Mouse (Mus musculus): ENCODE results near the gene Adam12. TPM values are rescaled to one million over a fixed set of nuclear protein-coding genes. Genes with fewer than 3 reads are reported as not detected.

The Adam12 gene
- polyA plus RNA-seq, 1 experiment from 2014 or later: 2.6 TPM

GRCm38 (mm10) chr7:134132323-134132722 is 99.6 kb downstream of the Adam12 start:
- H3K9ac ChIP-seq: no peak overlapping the region
- ATAC-seq (ENCODE audit: low FRiP score): 0 out of 2 replicates have a peak, but pooled peaks have one; percentile 28
- H3K4me1 ChIP-seq (replicated peaks): peaks cover 22% of the 10 kb centered on the region
- H3K4me3 ChIP-seq: no peak overlapping the region
- 0 out of 2 replicates have a peak, but pooled peaks cover 3% of the 10 kb centered on the region for H3K27me3 ChIP-seq
- 32% methylated on average over 2 of the region's 2 CpGs for WGBS
- H3K36me3 ChIP-seq: no peaks in the 10 kb centered on the region
- no peak overlapping the region for H3K4me2 ChIP-seq
- 0 out of 2 replicates have a peak overlapping the region, but pooled peaks have one; percentile 58 for H3K27ac ChIP-seq
- H3K9me3 ChIP-seq: peaks cover 4% of the 10 kb centered on the region; the same call in 1 of the 2 replicates

- no peak overlapping the region for H3K9ac ChIP-seq
- no peaks in the 10 kb centered on the region for H3K27me3 ChIP-seq
- ATAC-seq (ENCODE audit: low FRiP score): no peak
- H3K9me3 ChIP-seq: no peaks in the 10 kb centered on the region
- 71% methylated on average over 5 of the region's 5 CpGs for WGBS
- H3K4me1 ChIP-seq (replicated peaks): peaks cover 22% of the 10 kb centered on the region
- H3K4me2 ChIP-seq: no peak overlapping the region
- no peaks in the 10 kb centered on the region for H3K36me3 ChIP-seq
- no peak overlapping the region for H3K27ac ChIP-seq
- no peak overlapping the region for H3K4me3 ChIP-seq
These were observed 103.8 kb downstream of the Adam12 start for GRCm38 (mm10) chr7:134128087-134128522.

GRCm38 (mm10) chr7:134121397-134121796 is 110.5 kb downstream of the Adam12 start:
- Histone ChIP-seq H3K4me1 (replicated peaks) (no peaks in the 10 kb centered on the region), H3K27me3 (no peaks in the 10 kb centered on the region), H3K27ac (no peak overlapping the region), H3K4me3 (no peak overlapping the region), H3K4me2 (no peak overlapping the region), H3K36me3 (no peaks in the 10 kb centered on the region), H3K9me3 (no peaks in the 10 kb centered on the region), H3K9ac (no peak overlapping the region)
- 29% methylated on average over 2 of the region's 2 CpGs for WGBS
- no peak for ATAC-seq (ENCODE audit: low FRiP score)

GRCm38 (mm10) chr7:134115438-134115837 is 116.5 kb downstream of the Adam12 start:
- Histone ChIP-seq H3K9ac (no peak overlapping the region), H3K36me3 (no peaks in the 10 kb centered on the region), H3K4me3 (no peak overlapping the region), H3K9me3 (no peaks in the 10 kb centered on the region), H3K27ac (no peak overlapping the region), H3K4me1 (replicated peaks) (0 out of 2 replicates have a peak, but pooled peaks cover 3% of the 10 kb centered on the region), H3K4me2 (no peak overlapping the region), H3K27me3 (no peaks in the 10 kb centered on the region)
- no peak for ATAC-seq (ENCODE audit: low FRiP score)
- 89% methylated on average over 8 of the region's 8 CpGs for WGBS

GRCm38 (mm10) chr7:134114311-134115188 is 117.4 kb downstream of the Adam12 start:
- Histone ChIP-seq H3K9me3 (no peaks in the 10 kb centered on the region), H3K27me3 (no peaks in the 10 kb centered on the region), H3K4me3 (no peak overlapping the region), H3K9ac (no peak overlapping the region), H3K36me3 (no peaks in the 10 kb centered on the region), H3K4me2 (no peak overlapping the region), H3K27ac (no peak overlapping the region), H3K4me1 (replicated peaks) (0 out of 2 replicates have a peak, but pooled peaks cover 3% of the 10 kb centered on the region)
- WGBS: 57% methylated on average over 9 of the region's 9 CpGs
- ATAC-seq (ENCODE audit: low FRiP score): no peak

- Histone ChIP-seq H3K27ac (no peak overlapping the region), H3K27me3 (no peaks in the 10 kb centered on the region), H3K4me3 (no peak overlapping the region), H3K9ac (no peak overlapping the region), H3K4me2 (no peak overlapping the region), H3K9me3 (no peaks in the 10 kb centered on the region), H3K4me1 (replicated peaks) (0 out of 2 replicates have a peak, but pooled peaks cover 3% of the 10 kb centered on the region), H3K36me3 (no peaks in the 10 kb centered on the region)
- 72% methylated on average over 6 of the region's 6 CpGs for WGBS
- no peak for ATAC-seq (ENCODE audit: low FRiP score)
These were observed 118.1 kb downstream of the Adam12 start for GRCm38 (mm10) chr7:134113829-134114228.

- 88% methylated on average over 1 of the region's 1 CpGs for WGBS
- Histone ChIP-seq H3K27me3 (no peaks in the 10 kb centered on the region), H3K27ac (no peak overlapping the region), H3K4me2 (no peak overlapping the region), H3K4me1 (replicated peaks) (0 out of 2 replicates have a peak, but pooled peaks cover 3% of the 10 kb centered on the region), H3K36me3 (no peaks in the 10 kb centered on the region), H3K9ac (no peak overlapping the region), H3K9me3 (no peaks in the 10 kb centered on the region), H3K4me3 (no peak overlapping the region)
- ATAC-seq (ENCODE audit: low FRiP score): no peak
These were observed 121.8 kb downstream of the Adam12 start for GRCm38 (mm10) chr7:134110116-134110515.

GRCm38 (mm10) chr7:134107849-134108248 is 124.1 kb downstream of the Adam12 start:
- H3K27me3 ChIP-seq: no peaks in the 10 kb centered on the region
- H3K36me3 ChIP-seq: no peaks in the 10 kb centered on the region
- no peak overlapping the region for H3K4me2 ChIP-seq
- no peak overlapping the region for H3K27ac ChIP-seq
- ATAC-seq (ENCODE audit: low FRiP score): no peak
- H3K9me3 ChIP-seq: no peaks in the 10 kb centered on the region
- no peaks in the 10 kb centered on the region for H3K4me1 ChIP-seq (replicated peaks)
- 89% methylated on average over 3 of the region's 3 CpGs for WGBS
- no peak overlapping the region for H3K4me3 ChIP-seq
- H3K9ac ChIP-seq: no peak overlapping the region

- peaks cover 2% of the 10 kb centered on the region; the same call in 1 of the 2 replicates for H3K4me1 ChIP-seq (replicated peaks)
- WGBS: 47% methylated on average over 4 of the region's 4 CpGs
- H3K27ac ChIP-seq: no peak overlapping the region
- H3K9me3 ChIP-seq: no peaks in the 10 kb centered on the region
- no peak overlapping the region for H3K4me3 ChIP-seq
- H3K36me3 ChIP-seq: no peaks in the 10 kb centered on the region
- ATAC-seq (ENCODE audit: low FRiP score): no peak
- no peak overlapping the region for H3K4me2 ChIP-seq
- H3K9ac ChIP-seq: no peak overlapping the region
- H3K27me3 ChIP-seq: no peaks in the 10 kb centered on the region
These were observed 132.9 kb downstream of the Adam12 start for GRCm38 (mm10) chr7:134099010-134099409.

- WGBS: 95% methylated on average over 2 of the region's 2 CpGs
- Histone ChIP-seq H3K4me2 (no peak overlapping the region), H3K4me1 (replicated peaks) (peaks cover 5% of the 10 kb centered on the region; the same call in 1 of the 2 replicates), H3K9ac (no peak overlapping the region), H3K36me3 (no peaks in the 10 kb centered on the region), H3K27me3 (no peaks in the 10 kb centered on the region), H3K27ac (no peak overlapping the region), H3K9me3 (no peaks in the 10 kb centered on the region), H3K4me3 (no peak overlapping the region)
- ATAC-seq (ENCODE audit: low FRiP score): no peak
These were observed 134.1 kb downstream of the Adam12 start for GRCm38 (mm10) chr7:134097861-134098260.

GRCm38 (mm10) chr7:134093871-134094270 is 138.1 kb downstream of the Adam12 start:
- Histone ChIP-seq H3K4me3 (no peak overlapping the region), H3K9me3 (no peaks in the 10 kb centered on the region), H3K36me3 (no peaks in the 10 kb centered on the region), H3K27me3 (no peaks in the 10 kb centered on the region), H3K9ac (no peak overlapping the region), H3K4me1 (replicated peaks) (peaks cover 5% of the 10 kb centered on the region; the same call in 1 of the 2 replicates), H3K27ac (no peak overlapping the region), H3K4me2 (no peak overlapping the region)
- 44% methylated on average over 2 of the region's 2 CpGs for WGBS
- no peak for ATAC-seq (ENCODE audit: low FRiP score)

- H3K9ac ChIP-seq: no peak overlapping the region
- H3K27ac ChIP-seq: no peak overlapping the region
- H3K9me3 ChIP-seq: no peaks in the 10 kb centered on the region
- ATAC-seq (ENCODE audit: low FRiP score): no peak
- no peaks in the 10 kb centered on the region for H3K36me3 ChIP-seq
- H3K27me3 ChIP-seq: no peaks in the 10 kb centered on the region
- 0 out of 2 replicates have a peak, but pooled peaks cover 5% of the 10 kb centered on the region for H3K4me1 ChIP-seq (replicated peaks)
- WGBS: 72% methylated on average over 3 of the region's 3 CpGs
- no peak overlapping the region for H3K4me2 ChIP-seq
- H3K4me3 ChIP-seq: no peak overlapping the region
These were observed 141.2 kb downstream of the Adam12 start for GRCm38 (mm10) chr7:134090764-134091163.
